Mouse (Mus musculus): ENCODE measurements around the gene Scaf8. TPM values are rescaled to one million over a fixed set of nuclear protein-coding genes. Genes with fewer than 3 reads are reported as not detected.

Gene Scaf8
- polyA plus RNA-seq, 1 experiment from 2014 or later: 4.2 TPM

GRCm38 (mm10) chr17:3244881-3245739 is 130.3 kb downstream of the Scaf8 start:
- Histone ChIP-seq H3K9me3 (ENCODE audit: low read length) (no peaks in the 10 kb centered on the region), H3K4me1 (ENCODE audit: insufficient read depth) (peaks cover 11% of the 10 kb centered on the region), H3K27me3 (ENCODE audit: insufficient read depth, low read length) (no peaks in the 10 kb centered on the region), H3K9ac (replicated peaks) (no peak overlapping the region), H3K36me3 (replicated peaks; ENCODE audit: insufficient read depth, low read length) (no peaks in the 10 kb centered on the region), H3K27ac (ENCODE audit: low read depth) (peak overlapping the region; percentile 60), H3K4me3 (ENCODE audit: low read depth, low read length) (no peak overlapping the region), H3K4me2 (ENCODE audit: low read depth, low read length) (no peak overlapping the region)
- TF ChIP-seq EP300 (IDR thresholded peaks at IDR 0.05; ENCODE audit: low read depth) (no peak), CTCF (IDR thresholded peaks at IDR 0.05; ENCODE audit: low read depth) (no peak)
- ATAC-seq: peak; percentile 79
- WGBS (ENCODE audit: insufficient replicate concordance): 59% methylated on average over 8 of the region's 8 CpGs
- DNase-seq: no peak

- no peak overlapping the region for H3K4me2 ChIP-seq (ENCODE audit: low read depth, low read length)
- H3K9me3 ChIP-seq (ENCODE audit: low read length): no peaks in the 10 kb centered on the region
- WGBS (ENCODE audit: insufficient replicate concordance): 46% methylated on average over 7 of the region's 7 CpGs
- H3K9ac ChIP-seq (replicated peaks): no peak overlapping the region
- no peak for TF ChIP-seq CTCF (IDR thresholded peaks at IDR 0.05; ENCODE audit: low read depth)
- TF ChIP-seq EP300 (IDR thresholded peaks at IDR 0.05; ENCODE audit: low read depth): no peak
- H3K27me3 ChIP-seq (ENCODE audit: insufficient read depth, low read length): no peaks in the 10 kb centered on the region
- no peak overlapping the region for H3K4me3 ChIP-seq (ENCODE audit: low read depth, low read length)
- DNase-seq: no peak
- H3K27ac ChIP-seq (ENCODE audit: low read depth): no peak overlapping the region
- peaks cover 11% of the 10 kb centered on the region for H3K4me1 ChIP-seq (ENCODE audit: insufficient read depth)
- ATAC-seq: no peak
- no peaks in the 10 kb centered on the region for H3K36me3 ChIP-seq (replicated peaks; ENCODE audit: insufficient read depth, low read length)
Observed at GRCm38 (mm10) chr17:3246665-3247370, 132.0 kb downstream of the Scaf8 start.

Other genes starting within 250 kb of the Scaf8 start
- gene Tiam2, start 211.6 kb downstream of the Scaf8 start, polyA plus RNA-seq (2015; fragmentation: Nextera tagmentation; extraction: Ambion mirVana): 0.54 and 0.56 TPM in 2 replicates

Measured in liver, postnatal 0 days (tissue).